Mouse (Mus musculus) 3T3-L1 (cell line): Measurements from ENCODE around the gene Fam241b.
A peak's percentile ranks its signal among the peaks of the same experiment; 100 is the strongest.

Experiments
- DNase-seq: peaks from one replicate; pipeline ENCODE4 v3.0.0-alpha.2; 2015; ENCODE audit warnings: low read depth, low spot score

The Fam241b gene

GRCm38 (mm10) chr10:62070636-62071035, 73.1 kb downstream of the Fam241b start:
- no peak for DNase-seq

GRCm38 (mm10) chr10:62069946-62070345, 73.8 kb downstream of the Fam241b start:
- no peak for DNase-seq

- no peak for DNase-seq
Measured at GRCm38 (mm10) chr10:62069398-62069797, 74.3 kb downstream of the Fam241b start.

GRCm38 (mm10) chr10:62068532-62068931, 75.2 kb downstream of the Fam241b start:
- no peak for DNase-seq

- DNase-seq, result peak; percentile 4
Measured at GRCm38 (mm10) chr10:62066213-62066612, 77.5 kb downstream of the Fam241b start.

GRCm38 (mm10) chr10:62062786-62063185, 80.9 kb downstream of the Fam241b start:
- DNase-seq, result no peak

GRCm38 (mm10) chr10:62060969-62061678, 82.6 kb downstream of the Fam241b start:
- no peak for DNase-seq

GRCm38 (mm10) chr10:62060224-62060913, 83.4 kb downstream of the Fam241b start:
- no peak for DNase-seq

- no peak for DNase-seq
Measured at GRCm38 (mm10) chr10:62058508-62059375, 85.0 kb downstream of the Fam241b start.
